Mouse (Mus musculus): ENCODE data around the gene Olfr959. TPM values are rescaled to one million over a fixed set of nuclear protein-coding genes. Genes with fewer than 3 reads are reported as not detected.

Olfr959 gene
- polyA plus RNA-seq, 1 experiment = not detected

- no peak for DNase-seq
- no peak for TF ChIP-seq CTCF (IDR thresholded peaks at IDR 0.05; ENCODE audit: insufficient read depth, low read length)
- TF ChIP-seq POLR2A (IDR thresholded peaks at IDR 0.05; ENCODE audit: borderline replicate concordance, extremely low read depth, low read depth, low read length) = no peak
- 3% methylated on average over 19 of the region's 19 CpGs for WGBS
- Histone ChIP-seq H3K4me3 (replicated peaks; ENCODE audit: extremely low read depth, low read depth, low read length) (no peak overlapping the region), H3K4me1 (ENCODE audit: control insufficient read depth, insufficient read depth, low read length) (no peaks in the 10 kb centered on the region)
Observed at GRCm38 (mm10) chr9:39602536-39603332, 27.4 kb upstream of the Olfr959 start.

- TF ChIP-seq POLR2A (IDR thresholded peaks at IDR 0.05; ENCODE audit: borderline replicate concordance, extremely low read depth, low read depth, low read length) (no peak), CTCF (IDR thresholded peaks at IDR 0.05; ENCODE audit: insufficient read depth, low read length) (no peak)
Observed at GRCm38 (mm10) chr9:39577050-39577449, 1.7 kb upstream of the Olfr959 start.

GRCm38 (mm10) chr9:39558349-39558647 is 17.1 kb downstream of the Olfr959 start:
- Histone ChIP-seq H3K4me3 (replicated peaks; ENCODE audit: extremely low read depth, low read depth, low read length) (no peak overlapping the region), H3K4me1 (ENCODE audit: control insufficient read depth, insufficient read depth, low read length) (no peaks in the 10 kb centered on the region)
- TF ChIP-seq POLR2A (IDR thresholded peaks at IDR 0.05; ENCODE audit: borderline replicate concordance, extremely low read depth, low read depth, low read length) (no peak), CTCF (IDR thresholded peaks at IDR 0.05; ENCODE audit: insufficient read depth, low read length) (no peak)
- DNase-seq = no peak

More at GRCm38 (mm10) chr9:39577050-39577449, 1.7 kb upstream of the Olfr959 start:
- DNase-seq = no peak
- no peaks in the 10 kb centered on the region for H3K4me1 ChIP-seq (ENCODE audit: control insufficient read depth, insufficient read depth, low read length)
- no peak overlapping the region for H3K4me3 ChIP-seq (replicated peaks; ENCODE audit: extremely low read depth, low read depth, low read length)
- 74% methylated on average over 5 of the region's 5 CpGs for WGBS

GRCm38 (mm10) chr9:39557529-39558348 is 17.6 kb downstream of the Olfr959 start:
- Histone ChIP-seq H3K4me3 (replicated peaks; ENCODE audit: extremely low read depth, low read depth, low read length) (no peak overlapping the region), H3K4me1 (ENCODE audit: control insufficient read depth, insufficient read depth, low read length) (no peaks in the 10 kb centered on the region)
- no peak for DNase-seq
- WGBS = 57% methylated on average over 3 of the region's 3 CpGs
- TF ChIP-seq POLR2A (IDR thresholded peaks at IDR 0.05; ENCODE audit: borderline replicate concordance, extremely low read depth, low read depth, low read length) = no peak
- TF ChIP-seq CTCF (IDR thresholded peaks at IDR 0.05; ENCODE audit: insufficient read depth, low read length) = no peak

GRCm38 (mm10) chr9:39553946-39554345 is 21.4 kb downstream of the Olfr959 start, which contains the start of gene Olfr958:
Olfr958 (minus strand) TSS chr9:39554054.
- Histone ChIP-seq H3K4me3 (replicated peaks; ENCODE audit: extremely low read depth, low read depth, low read length) (no peak within 1 kb of the TSS), H3K4me1 (ENCODE audit: control insufficient read depth, insufficient read depth, low read length) (no peaks in the 10 kb centered on the region)
- 55% methylated on average over 2 of the region's 2 CpGs for WGBS
- no peak for DNase-seq
- TF ChIP-seq POLR2A (IDR thresholded peaks at IDR 0.05; ENCODE audit: borderline replicate concordance, extremely low read depth, low read depth, low read length) = no peak
- TF ChIP-seq CTCF (IDR thresholded peaks at IDR 0.05; ENCODE audit: insufficient read depth, low read length) = no peak

GRCm38 (mm10) chr9:39550806-39551205 is 24.6 kb downstream of the Olfr959 start:
- no peak for DNase-seq
- WGBS = 65% methylated on average over 5 of the region's 5 CpGs

GRCm38 (mm10) chr9:39523616-39524285 is 51.6 kb downstream of the Olfr959 start:
- TF ChIP-seq POLR2A (IDR thresholded peaks at IDR 0.05; ENCODE audit: borderline replicate concordance, extremely low read depth, low read depth, low read length) (no peak), CTCF (IDR thresholded peaks at IDR 0.05; ENCODE audit: insufficient read depth, low read length) (no peak)
- 55% methylated on average over 1 of the region's 1 CpGs for WGBS
- H3K4me1 ChIP-seq (ENCODE audit: control insufficient read depth, insufficient read depth, low read length) = no peaks in the 10 kb centered on the region
- no peak for DNase-seq
- no peak overlapping the region for H3K4me3 ChIP-seq (replicated peaks; ENCODE audit: extremely low read depth, low read depth, low read length)

More at GRCm38 (mm10) chr9:39550806-39551205, 24.6 kb downstream of the Olfr959 start:
- TF ChIP-seq CTCF (IDR thresholded peaks at IDR 0.05; ENCODE audit: insufficient read depth, low read length) (no peak), POLR2A (IDR thresholded peaks at IDR 0.05; ENCODE audit: borderline replicate concordance, extremely low read depth, low read depth, low read length) (no peak)
- no peak overlapping the region for H3K4me3 ChIP-seq (replicated peaks; ENCODE audit: extremely low read depth, low read depth, low read length)
- no peaks in the 10 kb centered on the region for H3K4me1 ChIP-seq (ENCODE audit: control insufficient read depth, insufficient read depth, low read length)

Other genes with a start within 250 kb of the Olfr959 start
- not detected in 2 replicates for gene Olfr948, start 249.5 kb downstream of the Olfr959 start, polyA plus RNA-seq (2012; rRNA removed)
- not detected in 2 replicates for gene Olfr951, start 188.2 kb downstream of the Olfr959 start, polyA plus RNA-seq (2012; rRNA removed)
- gene Olfr952, start 148.4 kb downstream of the Olfr959 start, polyA plus RNA-seq (2012; rRNA removed) = not detected in 2 replicates
- gene Olfr954, start 118.9 kb downstream of the Olfr959 start, polyA plus RNA-seq (2012; rRNA removed) = not detected in 2 replicates
- gene Olfr955, start 103.6 kb downstream of the Olfr959 start, polyA plus RNA-seq (2012; rRNA removed) = not detected in 2 replicates
- gene Olfr44, start 81.6 kb downstream of the Olfr959 start, polyA plus RNA-seq (2012; rRNA removed) = not detected in 2 replicates
- gene Olfr957, start 59.8 kb downstream of the Olfr959 start, polyA plus RNA-seq (2012; rRNA removed) = not detected in 2 replicates
- not detected in 2 replicates for gene Olfr958, start 21.5 kb downstream of the Olfr959 start, polyA plus RNA-seq (2012; rRNA removed)
- 0.25 and 0.56 TPM in 2 replicates for gene AW551984, start 28.8 kb upstream of the Olfr959 start, polyA plus RNA-seq (2012; rRNA removed)
- not detected in 2 replicates for gene Olfr148, start 35.1 kb upstream of the Olfr959 start, polyA plus RNA-seq (2012; rRNA removed)
- not detected in 2 replicates for gene Olfr960, start 45.8 kb upstream of the Olfr959 start, polyA plus RNA-seq (2012; rRNA removed)
- gene Olfr961, start 69.5 kb upstream of the Olfr959 start, polyA plus RNA-seq (2012; rRNA removed) = not detected in 2 replicates
- gene Olfr963, start 91.6 kb upstream of the Olfr959 start, polyA plus RNA-seq (2012; rRNA removed) = not detected in 2 replicates
- gene Olfr149, start 131.5 kb upstream of the Olfr959 start, polyA plus RNA-seq (2012; rRNA removed) = not detected in 2 replicates
- not detected in 2 replicates for gene Olfr965, start 135.8 kb upstream of the Olfr959 start, polyA plus RNA-seq (2012; rRNA removed)
- gene Olfr150, start 155.4 kb upstream of the Olfr959 start, polyA plus RNA-seq (2012; rRNA removed) = not detected in 2 replicates
- gene Olfr967, start 170.7 kb upstream of the Olfr959 start, polyA plus RNA-seq (2012; rRNA removed) = not detected in 2 replicates
- not detected in 2 replicates for gene Olfr968, start 207.7 kb upstream of the Olfr959 start, polyA plus RNA-seq (2012; rRNA removed)
- not detected in 2 replicates for gene Olfr969, start 215.4 kb upstream of the Olfr959 start, polyA plus RNA-seq (2012; rRNA removed)
- gene Olfr970, start 233.3 kb upstream of the Olfr959 start, polyA plus RNA-seq (2012; rRNA removed) = not detected in 2 replicates